Mouse (Mus musculus): Measurements from ENCODE around the gene Bmp2k.
A peak's percentile ranks its signal among the peaks of the same experiment; 100 is the strongest.

Gene Bmp2k

DNA sequence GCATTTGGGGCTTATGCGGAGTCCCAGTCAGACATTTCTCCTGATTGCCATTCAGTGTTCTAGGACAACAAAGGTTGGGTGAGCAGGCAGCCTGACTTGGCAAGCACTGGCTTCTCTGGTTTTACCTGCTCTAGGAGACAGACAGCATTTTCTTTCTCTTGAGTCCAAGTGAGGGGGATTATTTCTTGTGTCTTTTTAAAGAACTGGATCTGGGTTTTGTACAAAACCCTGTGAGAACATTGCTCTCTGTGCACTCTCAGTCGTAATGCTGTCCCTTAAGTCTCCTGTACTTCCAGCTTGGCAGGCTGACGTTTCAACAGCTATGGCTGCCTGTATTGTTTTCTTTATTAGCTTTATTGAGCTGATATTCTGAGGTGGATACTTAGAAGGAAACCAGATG, 58.9 kb downstream of the Bmp2k start:
- no peak for DNase-seq

GRCm38 (mm10) chr5:97056791-97057450, 59.4 kb downstream of the Bmp2k start:
- no peak for DNase-seq

GRCm38 (mm10) chr5:97060864-97061263, 63.4 kb downstream of the Bmp2k start:
- DNase-seq: peak in 1 of 2 experiments; percentile 7

DNA sequence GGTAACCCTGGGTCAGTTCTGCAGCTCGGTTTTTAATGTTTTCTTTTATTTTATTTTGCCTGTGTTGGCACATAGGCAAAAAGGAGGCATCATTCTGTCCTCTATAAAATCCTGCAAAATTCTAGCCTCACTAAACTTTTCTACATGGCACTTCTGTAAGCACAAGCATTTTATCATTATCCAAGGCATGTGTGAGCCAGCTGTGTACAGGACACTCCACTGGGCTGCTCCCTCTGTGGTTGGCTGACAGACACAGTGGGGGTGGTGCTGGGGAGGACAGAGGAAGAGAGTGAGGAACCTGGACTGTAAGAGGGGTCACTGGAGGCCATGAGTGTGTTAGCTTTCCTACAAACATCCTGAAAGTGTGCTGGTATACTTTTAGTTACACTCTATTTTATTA, 64.6 kb downstream of the Bmp2k start:
- DNase-seq: no peak

- DNase-seq: no peak
These were observed 68.3 kb downstream of the Bmp2k start for GRCm38 (mm10) chr5:97065746-97066145.

- DNase-seq: no peak
These were observed 78.1 kb downstream of the Bmp2k start for GRCm38 (mm10) chr5:97075476-97076151.

DNA sequence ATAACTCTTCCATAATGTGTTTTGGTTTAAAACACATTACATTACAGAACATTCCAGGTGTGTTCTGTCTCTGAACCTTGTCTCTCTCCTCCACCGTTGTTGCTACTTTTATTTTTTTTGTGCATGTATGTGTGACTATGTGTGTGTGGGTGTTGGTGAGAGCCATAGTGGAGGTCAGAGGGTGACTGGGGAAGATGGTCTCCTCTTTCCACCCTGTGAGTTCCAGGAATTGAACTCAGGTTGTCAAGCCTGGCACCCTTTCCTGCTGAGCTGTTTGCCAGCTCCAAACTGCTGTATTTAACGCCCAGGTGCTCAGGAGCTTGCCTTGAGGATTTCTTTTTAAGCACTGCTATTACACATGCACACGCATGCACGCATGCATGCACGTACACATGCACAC, 78.7 kb downstream of the Bmp2k start:
- no peak for DNase-seq

- no peak for DNase-seq
These were observed 80.2 kb downstream of the Bmp2k start for GRCm38 (mm10) chr5:97077676-97078075.

GRCm38 (mm10) chr5:97078641-97079040, 81.2 kb downstream of the Bmp2k start:
- no peak for DNase-seq

DNA sequence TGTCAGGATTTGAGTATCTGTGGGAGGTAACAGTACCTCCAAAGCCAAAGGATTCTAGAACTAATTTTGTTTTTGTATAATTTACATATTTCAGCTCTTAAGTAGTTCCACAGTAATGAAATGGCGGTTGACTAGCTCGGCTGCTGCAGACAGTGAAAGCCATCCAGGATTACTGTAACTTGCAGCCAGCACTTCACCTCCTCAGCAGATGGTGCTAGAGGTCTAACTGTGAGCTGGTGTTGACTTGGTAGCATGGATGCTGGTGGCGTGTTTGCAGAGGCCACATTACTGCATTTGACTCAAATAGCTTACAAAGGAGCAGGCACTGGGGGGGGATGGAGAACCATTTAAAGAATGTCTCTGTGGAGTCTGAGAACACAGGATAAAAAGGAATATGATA, 84.0 kb downstream of the Bmp2k start:
- peak; percentile 20 to 31 for DNase-seq

- no peak for DNase-seq
These were observed 86.2 kb downstream of the Bmp2k start for GRCm38 (mm10) chr5:97083701-97084100.

- no peak for DNase-seq
These were observed 87.1 kb downstream of the Bmp2k start for GRCm38 (mm10) chr5:97084541-97084940.

DNA sequence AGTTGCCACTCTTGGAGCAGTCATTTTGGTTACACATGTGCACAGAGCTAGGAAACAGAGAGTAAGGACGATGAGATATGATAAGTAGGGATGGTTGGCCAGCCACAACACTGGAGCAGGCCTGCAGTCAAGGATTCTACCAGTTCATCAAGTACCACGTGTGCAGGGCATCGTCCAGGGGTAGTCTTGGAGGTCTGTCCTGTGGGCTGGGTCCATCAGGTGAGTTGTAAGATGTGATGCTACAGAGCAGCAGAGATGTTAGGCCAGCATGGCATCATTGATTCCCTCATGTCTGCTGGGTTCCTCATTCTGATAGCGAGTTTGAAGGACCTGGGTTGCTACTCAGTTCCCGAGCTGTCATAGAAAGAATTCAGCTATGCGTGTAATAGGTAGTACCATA, 87.6 kb downstream of the Bmp2k start:
- no peak for DNase-seq

DNA sequence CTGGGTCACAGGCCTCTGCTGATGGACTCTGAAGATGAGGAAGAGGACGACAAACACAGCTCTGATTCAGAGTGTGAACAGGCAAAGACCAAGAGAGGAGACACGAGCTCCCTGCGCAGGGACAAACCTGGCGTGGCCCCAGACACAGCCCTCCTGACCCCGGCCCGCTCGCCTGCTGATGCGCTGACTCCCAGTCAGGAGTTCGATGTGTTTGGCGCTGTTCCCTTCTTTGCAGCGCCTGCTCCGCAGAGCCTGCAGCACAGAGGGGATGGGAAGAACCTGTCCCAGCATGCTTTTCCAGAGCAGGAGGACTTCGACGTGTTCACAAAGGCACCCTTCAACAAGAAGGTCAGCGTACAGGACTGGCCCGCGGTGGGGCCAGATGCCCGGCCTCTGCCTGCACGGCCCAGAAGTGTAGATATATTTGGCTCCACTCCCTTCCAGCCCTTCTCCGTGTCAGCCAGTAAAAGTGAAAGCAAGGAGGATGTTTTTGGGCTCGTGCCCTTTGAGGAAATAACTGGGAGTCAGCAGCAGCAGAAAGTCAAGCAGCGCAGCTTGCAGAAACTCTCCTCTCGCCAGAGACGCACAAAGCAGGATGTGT, 89.6 kb downstream of the Bmp2k start:
- peak; percentile 30 to 34 for DNase-seq

- DNase-seq: no peak
These were observed 90.3 kb downstream of the Bmp2k start for GRCm38 (mm10) chr5:97087746-97088145.

DNA sequence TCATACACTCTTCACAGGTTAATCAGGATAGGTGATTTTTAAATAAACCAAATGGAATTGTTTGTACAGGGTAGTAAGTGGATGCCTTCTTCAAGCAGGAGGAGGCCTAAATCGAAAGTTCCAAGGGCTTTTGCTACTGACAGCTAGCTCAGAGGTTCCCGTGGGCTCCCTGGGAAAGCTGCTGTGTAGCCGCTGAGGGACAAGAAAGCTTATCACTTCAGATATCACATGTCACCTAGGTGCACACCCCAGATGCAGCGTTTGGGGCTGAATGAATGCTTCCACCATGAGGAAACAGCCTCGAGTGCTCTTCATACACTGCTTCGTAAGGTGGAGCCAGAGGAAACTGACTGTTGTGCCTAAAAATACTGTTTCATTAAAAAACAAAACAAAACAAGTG, 90.7 kb downstream of the Bmp2k start:
- DNase-seq: peak in 1 of 2 experiments; percentile 6

DNA sequence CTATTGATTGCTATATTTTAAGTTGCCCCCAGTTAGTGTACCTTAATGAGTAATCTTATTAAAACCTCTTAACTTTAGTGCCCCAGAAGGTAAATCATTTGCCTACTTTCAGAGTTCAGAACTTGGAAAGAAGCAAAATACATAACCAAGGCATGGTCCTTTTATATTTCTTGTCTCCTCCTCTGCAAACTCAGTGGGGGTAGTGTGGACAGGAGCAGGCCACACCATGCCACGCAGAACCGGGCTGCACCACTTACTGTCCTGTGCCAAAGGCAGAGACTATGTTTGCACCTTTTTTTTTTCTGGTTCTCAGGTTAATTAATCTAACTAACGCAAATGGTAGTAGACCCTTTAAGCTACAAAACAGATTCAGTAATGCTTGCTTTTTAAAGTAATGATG, 91.9 kb downstream of the Bmp2k start:
- DNase-seq: no peak

DNA sequence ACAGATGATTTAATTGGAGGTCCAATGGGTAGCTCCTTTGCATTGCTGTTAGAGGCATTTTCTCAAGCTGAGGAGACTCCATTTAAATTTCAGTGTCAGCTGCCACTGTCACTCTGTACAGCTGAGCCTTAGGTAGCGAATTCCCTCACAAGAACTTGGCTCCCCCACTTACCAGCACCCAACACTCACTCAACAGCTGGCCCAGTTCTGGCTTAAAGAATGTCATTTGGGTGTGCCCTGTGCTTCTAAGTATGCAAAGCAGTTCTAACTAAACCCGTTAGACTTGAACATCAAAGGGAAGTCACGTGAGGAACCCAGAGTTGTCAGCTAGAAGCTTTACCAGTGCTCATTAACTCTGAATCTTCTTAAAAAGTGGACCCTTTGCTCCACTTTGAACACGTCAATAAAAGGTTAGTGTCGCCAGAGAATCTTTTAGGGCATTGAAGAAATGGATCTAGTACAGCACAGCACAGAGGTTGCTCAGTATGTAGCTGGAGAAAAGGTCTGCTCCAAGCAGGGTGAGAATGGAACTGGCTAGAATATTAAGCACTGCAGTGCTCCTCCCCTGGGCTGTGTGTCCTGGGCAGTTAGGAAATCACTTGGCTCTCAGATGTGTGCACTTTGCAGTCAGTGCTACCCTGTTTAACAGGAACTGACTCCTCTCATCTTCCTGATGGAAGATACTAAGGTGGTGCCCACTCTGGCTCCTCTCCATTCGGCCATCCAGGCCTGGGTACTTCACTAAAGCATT, 92.7 kb downstream of the Bmp2k start:
- DNase-seq: peak; percentile 39 to 64

- no peak for DNase-seq
These were observed 95.5 kb downstream of the Bmp2k start for GRCm38 (mm10) chr5:97092970-97093369.

GRCm38 (mm10) chr5:97095335-97095734, 97.8 kb downstream of the Bmp2k start:
- DNase-seq: no peak

DNA sequence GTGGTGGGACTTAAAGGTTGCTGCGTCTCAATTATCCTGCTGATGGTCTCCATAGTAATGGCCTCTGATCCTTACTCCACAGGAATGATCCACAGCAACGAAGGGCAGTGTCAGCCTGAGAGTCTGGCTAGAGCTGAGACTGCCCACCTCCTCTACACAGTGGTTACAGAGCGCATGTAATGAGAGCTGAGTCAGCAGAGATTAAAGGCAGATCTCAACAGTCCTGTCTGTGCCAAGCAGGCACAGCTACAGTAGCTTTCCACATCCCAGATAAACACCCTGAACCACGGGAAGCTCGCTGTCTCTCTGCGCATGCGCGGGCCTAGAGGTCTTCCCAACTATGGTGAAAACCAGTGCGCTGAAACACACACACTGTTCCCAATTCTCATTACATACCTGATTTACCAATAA, 100.1 kb downstream of the Bmp2k start:
- no peak for DNase-seq

- no peak for DNase-seq
These were observed 102.5 kb downstream of the Bmp2k start for GRCm38 (mm10) chr5:97099954-97100353.

GRCm38 (mm10) chr5:97108333-97108732, 110.8 kb downstream of the Bmp2k start:
- DNase-seq: no peak

DNA sequence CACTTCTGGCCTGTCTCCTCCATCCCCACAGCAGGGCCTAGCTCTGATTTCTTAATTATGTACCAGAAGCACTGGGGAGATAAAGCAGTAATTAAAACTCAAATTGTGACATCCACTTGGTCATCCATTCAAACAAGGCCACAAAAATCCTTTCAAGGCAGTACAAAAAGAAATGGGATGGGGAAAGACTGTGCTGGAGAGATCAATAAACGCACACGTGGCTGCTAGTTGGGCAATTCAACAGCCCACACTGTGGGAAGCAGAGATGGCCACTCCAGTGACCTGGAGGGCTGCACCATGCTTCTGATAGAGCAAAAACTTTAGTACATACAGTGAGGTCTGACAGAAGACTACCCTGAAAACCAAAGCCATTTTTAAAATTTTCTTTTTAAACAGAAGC, 112.6 kb downstream of the Bmp2k start:
- no peak for DNase-seq
